Mouse (Mus musculus) erythroid progenitor cell, adult 5-6 weeks (primary cell): Measurements from ENCODE around the gene Recql5. TPM values are rescaled to one million over a fixed set of nuclear protein-coding genes. Genes with fewer than 3 reads are reported as not detected.

Experiments
- ATAC-seq: replicated peaks from 2 replicates; pipeline ENCODE4 v1.8.0; 2016; ENCODE audit warnings: moderate number of reproducible peaks, mild to moderate bottlenecking, moderate TSS enrichment, inconsistent platforms; ENCODE audit not compliant: poor library complexity, low FRiP score, severe bottlenecking
- total RNA-seq, 2 experiments: library from RNA; stranded (forward) in 1 of 2; stranded (reverse) in 1 of 2; fragments of 150-400 nt in 1 of 2; fragments of 186-747, 209-891 nt in 1 of 2; gene quantifications; 2 replicates each; pipeline versions ENCODE4 v1.2.3 to v1.2.4; 2015 to 2017; ENCODE audit warnings: low replicate concordance in 2 of 2

Gene Recql5
- total RNA-seq, 2 experiments from 2014 or later, result 13.8 to 16.3 TPM

DNA sequence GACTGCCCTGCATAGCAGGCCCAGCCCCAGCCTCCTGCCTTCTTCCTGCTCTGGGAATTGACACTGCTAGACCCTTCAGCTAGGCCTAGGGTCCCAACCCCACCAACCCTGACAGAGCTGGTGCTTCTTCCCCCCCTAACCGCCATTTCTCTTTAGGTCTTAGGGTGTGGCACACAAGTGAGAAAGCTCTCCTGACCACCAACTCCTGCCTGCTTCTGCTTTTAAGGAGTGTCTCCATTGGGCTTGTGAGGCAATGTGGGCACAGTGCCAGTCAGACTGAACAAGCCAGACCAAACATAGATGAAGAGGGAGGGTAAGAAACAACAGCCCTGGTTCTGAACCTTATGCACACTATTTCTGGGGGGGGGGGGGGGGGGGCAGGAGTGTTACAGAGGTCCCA is 30.4 kb downstream of the Recql5 start:
- ATAC-seq, result no peak

DNA sequence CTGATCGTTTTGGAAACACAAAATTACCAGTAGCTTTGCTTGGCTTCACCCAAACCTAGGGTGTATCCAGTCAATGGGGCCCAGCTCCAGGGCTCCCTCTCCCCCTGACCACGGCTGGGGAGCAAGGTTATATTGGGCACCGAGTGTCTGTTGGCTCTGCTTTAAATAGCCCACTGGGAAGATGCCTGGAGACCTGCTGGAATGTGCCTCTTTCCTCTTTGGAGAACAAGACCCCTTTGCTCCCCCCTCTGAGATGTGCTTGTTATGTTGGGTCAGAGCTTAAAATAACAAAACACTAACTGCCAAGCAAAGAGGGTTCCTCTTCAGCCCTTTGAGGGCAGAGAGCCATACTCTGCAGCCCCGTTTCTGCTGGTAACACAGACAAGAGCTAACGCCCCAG is 31.1 kb downstream of the Recql5 start:
- ATAC-seq, result no peak

DNA sequence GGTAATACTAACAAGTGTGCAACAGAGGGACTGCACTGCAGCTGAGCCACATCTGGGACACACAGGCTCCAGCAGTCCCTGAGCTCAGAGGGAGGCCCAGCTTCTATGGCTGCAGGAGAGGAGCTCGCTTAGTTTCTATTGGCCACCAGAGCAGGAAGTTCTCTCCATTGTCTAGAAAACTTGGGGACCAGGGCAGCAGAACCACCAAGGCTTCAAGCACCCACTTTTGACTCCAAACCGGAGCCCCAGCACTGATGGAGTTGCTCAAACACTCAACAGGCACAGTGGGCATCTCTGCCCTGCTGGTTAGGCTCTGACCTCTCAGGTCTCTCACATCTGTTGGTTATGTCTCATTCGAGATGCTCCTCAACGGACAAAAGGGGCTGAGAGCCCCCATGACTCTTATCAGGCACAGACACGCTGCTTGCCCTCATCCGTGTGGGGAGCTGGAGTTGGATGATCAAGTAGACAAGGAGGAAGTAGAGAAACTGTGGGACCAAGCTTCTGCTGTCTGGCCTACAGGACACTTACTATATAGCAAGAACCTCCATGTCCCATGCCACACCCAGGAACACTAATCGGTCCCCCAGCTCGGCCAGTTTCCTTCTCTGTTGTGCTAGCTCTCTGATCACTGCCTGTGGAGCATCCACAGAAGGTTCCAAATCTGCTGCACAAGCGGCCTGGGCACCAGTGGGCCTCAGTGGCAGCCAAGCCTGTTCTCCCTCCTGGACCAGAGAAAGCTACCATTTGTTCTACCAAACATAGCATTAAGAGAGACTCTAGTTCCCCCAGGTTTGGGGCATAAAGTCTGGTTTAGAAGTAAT is 31.7 kb downstream of the Recql5 start:
- peak; percentile 39 for ATAC-seq

DNA sequence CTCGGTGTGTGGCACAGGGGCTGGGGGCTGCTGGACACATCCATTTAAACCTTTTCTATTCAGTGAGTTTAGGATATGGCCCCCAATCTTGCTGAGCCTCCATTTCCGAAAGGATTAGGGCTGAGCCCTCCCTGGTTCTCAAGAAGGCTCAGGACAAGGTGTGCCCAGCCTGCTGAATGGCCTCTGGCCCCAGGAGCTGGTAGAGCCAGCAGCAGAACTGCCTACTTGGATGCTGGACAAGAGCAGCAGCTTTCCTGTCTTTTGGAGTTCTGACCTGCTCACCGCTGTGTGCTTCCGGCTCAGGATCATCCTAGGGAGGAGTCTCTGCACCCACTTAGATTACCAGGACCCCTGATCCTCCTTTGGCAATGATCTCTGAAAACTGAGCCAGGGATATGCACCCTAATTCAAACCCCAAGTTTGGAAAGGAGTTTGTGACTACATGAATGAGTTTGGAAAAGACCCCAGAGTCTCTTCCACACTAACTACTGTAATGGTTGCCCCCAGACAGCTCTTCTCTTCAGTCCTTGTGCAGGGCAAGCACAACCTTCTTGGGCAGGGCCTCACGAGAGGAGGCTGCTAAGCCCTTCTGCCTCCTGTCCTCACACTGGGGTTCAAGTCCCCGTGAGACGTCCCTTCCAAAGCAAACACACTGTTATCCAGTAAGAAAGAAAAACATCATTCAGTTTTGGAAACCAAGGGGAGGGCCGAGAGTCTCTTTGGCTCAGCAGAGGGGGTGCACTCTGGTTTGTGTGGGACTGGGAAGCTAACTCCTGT is 32.5 kb downstream of the Recql5 start:
- 0 out of 2 replicates have a peak, but pooled peaks have one; percentile 2 for ATAC-seq

DNA sequence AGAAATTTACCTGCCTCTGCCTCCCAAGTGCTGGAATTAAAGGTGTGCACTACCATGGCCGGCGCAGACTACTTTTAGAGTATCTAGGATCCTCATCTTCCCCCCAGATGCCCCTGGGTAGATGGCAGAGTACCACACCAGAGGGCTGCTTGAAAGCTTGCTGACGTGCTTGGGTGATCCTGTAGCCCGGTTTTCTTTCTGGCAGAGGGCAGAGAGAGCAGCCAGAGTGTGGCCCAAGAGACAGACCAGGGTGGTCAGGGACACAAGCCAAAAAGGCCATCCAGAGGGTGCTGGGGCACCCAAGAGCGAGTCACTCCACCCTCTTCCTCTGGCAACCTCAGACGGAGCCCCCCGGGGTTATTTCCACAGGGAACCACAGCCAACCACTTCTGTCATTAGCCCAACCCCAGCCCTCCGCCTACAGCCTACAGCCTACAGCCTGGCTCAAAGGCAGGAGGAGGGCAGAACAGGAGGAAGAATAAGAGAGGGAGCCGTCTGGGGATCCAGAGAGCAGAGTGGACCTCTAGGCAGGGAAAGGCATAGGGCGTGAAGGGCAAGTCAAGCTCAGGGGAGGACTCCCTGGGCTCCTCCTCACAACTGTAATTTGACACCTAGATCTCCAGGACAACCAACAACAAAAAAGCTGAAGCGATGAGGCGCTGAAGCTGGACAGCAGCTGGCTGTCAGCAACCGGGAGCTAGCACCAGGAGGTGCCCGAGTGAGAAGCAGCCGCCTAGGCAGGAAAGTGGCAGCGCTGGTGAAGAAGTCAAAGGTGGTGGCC is 33.6 kb downstream of the Recql5 start, which contains the start of gene Smim5:
Gene Smim5, plus strand, starts transcription at position 481 of the 781 bp plus-strand sequence.
- ATAC-seq, result peak; percentile 51

DNA sequence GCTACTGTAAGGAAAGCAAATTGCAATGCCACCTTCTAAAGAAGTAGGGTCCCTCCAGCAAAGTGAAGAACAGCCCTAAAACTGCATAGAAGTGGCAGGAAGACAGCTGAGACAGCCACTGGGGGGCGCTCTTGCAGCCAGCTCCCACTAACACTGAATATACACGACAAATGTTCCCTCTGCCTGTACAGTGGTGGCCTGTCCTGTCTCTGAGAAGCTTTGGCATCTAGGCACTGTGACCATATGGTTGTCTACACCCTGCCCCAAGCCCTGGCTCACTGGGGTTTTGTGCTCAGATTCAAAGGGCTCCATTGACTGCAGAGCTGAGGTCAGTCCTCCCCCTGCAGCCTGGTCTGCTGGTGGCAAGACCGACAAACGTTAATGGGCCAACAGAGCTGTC is 34.4 kb downstream of the Recql5 start:
- peak; percentile 11; the same call in 1 of the 2 replicates for ATAC-seq

DNA sequence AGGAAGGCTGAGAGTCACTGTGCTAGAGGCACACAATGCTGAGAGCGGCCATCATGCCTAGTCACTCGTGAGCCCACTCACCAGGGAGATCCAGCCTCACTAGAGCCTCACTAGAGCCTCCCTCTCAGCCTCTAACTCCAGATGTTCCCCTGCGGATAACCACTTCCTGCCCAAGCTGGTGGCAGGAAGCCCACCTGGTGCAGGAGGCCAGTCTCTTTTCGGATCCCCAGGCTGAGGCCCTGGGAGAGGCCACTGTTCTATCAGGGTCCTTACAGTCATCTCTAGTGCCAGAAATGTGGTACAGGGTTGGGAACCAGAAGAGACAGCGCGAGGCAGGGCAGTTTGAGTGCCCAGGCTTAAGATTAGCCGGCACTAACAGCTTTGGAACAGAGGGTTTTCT is 34.8 kb downstream of the Recql5 start:
- no peak for ATAC-seq

DNA sequence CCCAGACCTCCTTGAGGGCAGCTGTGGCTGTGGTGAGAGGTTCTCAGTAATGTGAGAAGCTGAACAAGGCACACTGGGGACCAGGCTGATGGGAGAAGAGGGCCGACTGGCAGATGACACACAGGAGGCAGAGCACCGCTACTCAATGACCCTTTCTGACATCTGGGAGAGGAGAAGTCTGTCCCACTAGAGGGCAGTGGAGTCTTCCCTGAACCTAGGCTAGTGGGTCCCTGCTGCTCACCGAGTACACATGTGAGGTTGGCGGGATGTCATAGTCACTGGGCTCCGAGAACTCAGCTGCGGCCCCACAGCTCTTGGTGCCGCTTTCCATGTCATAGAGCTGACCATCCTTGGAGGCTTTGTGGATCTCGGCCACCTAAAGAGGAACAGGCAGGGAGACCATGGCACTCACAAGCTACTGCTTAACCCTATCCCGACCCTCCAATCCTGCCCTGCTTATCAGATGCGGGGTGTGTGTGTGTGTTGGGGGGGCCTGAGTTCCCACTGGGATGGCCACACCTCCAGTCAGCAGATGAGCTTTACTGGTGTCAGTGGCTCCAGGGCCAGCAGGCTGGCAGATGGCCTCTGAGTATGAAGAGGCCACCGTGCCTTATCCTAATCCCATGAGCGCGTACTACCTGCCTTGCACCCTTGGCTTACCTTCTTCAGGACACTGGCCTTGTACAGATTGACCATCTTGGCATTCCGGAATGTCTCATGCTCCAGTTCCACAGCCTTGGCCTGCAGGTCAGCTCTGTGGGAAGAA is 38.3 kb downstream of the Recql5 start:
- 0 out of 2 replicates have a peak, but pooled peaks have one; percentile 12 for ATAC-seq

DNA sequence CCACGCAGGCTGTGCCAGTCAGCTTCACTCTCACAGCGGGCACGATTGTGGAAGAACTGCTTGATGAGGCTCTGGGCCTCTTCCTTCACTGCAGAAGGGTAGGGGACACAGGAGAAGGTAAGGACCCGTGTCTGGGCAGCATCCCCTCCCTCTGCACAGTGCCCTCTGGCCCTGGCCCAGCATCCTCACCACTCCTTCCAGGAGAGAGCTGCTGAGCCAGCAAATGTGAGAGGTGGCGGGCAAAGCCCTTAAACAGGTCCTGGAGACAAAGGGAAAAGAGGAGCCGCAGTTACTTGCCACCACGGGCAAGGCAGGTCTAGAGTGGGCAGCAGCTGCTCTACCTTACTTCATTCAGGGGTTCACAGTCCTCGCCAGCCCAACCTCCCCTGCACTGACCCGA is 40.2 kb downstream of the Recql5 start:
- no peak for ATAC-seq

DNA sequence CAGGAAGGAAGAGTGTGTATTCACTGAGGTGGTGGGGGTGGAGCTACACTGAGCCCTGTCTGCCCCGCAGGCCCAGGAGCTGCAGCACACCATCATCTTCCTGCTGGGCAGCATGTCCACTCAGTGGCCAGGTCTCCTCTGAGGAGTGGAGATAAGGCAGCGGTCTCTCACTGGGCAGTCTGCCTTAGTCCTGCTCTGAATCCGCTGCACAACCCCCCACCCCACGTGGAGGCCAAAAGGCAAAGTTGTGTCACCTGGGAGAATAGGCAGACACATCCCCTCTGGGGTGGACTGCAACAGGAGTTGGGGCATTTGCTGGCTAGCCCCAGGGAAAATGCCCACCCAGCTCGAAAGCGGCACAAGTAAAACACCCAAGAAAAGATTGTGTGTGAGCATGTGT is 41.1 kb downstream of the Recql5 start:
- no peak for ATAC-seq

DNA sequence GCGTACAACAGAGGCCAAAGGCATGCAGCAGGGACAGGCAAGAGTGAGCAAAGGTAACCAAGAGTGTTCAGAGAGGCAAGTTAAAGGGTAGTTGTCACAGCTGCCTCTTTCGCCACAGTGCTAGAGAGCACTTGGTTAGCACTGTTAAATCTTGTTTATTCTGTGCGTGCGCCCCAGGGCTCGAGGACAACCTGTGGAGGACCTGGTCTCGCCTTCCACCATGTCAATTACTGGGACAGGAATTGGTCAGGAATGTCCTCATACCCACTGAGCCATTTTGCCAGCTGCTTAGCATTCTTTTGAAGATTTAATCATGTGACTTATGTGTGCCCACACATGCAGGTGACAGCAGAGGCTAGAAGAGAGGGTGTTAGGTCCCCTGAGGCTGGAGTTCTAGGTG is 44.1 kb downstream of the Recql5 start:
- ATAC-seq, result no peak

DNA sequence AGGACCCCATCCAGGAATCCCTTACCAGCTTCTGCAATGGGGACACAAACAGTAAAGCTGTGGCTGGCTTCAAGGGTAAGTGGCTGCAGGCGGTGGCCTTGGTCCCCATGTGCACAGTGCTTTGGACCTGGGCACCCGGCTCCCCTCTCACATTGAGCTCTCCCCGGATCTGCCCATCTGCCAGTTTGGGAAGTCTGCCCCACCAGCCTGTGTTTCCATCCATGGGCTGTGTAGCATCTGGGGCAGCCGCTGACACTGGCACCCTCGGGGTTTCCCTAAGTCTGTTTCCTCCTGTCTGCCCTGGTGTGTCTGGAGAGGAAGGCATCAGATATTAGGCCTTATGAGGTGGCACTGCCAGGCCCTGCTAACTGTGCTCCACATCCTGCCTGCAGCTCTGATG is 45.3 kb downstream of the Recql5 start:
- no peak for ATAC-seq

DNA sequence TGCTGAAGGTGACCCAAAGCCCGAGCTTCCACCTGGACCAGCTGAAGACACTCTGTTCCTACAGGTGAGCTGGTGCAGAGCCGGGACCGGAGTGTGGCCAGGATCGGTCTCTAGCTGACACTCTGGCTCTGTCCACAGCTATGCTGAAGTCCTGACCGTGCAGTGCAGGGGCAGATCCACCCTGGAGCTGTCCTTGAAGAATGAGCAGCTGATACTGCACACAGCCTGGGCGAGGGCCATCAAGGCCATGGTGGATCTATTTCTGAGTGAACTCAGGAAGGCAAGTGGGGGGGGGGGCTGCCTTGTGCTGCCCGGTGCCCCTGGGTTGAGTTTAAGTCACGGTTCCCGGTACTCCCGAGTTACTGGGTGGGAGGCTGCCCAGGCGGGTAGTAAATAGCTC is 46.8 kb downstream of the Recql5 start:
- ATAC-seq, result no peak

DNA sequence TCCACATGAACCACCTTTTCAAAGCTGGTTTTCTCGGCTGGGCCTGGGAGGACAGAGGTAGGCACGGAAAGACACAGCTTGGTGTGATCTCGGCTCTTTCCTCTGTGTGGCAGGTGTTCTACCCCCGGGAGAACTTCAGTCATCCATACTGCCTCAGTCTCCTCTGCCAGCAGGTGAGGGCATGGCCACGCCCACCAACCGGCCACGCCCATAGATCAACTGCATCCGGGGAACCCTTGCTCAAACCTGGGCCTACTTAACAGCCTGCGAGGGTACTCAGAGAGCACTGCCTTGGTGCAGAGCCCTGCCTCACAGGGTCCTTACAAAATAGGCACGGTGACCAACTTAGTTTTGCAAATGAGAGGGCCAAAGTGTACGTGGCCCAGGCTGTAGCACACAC is 48.0 kb downstream of the Recql5 start:
- no peak for ATAC-seq

DNA sequence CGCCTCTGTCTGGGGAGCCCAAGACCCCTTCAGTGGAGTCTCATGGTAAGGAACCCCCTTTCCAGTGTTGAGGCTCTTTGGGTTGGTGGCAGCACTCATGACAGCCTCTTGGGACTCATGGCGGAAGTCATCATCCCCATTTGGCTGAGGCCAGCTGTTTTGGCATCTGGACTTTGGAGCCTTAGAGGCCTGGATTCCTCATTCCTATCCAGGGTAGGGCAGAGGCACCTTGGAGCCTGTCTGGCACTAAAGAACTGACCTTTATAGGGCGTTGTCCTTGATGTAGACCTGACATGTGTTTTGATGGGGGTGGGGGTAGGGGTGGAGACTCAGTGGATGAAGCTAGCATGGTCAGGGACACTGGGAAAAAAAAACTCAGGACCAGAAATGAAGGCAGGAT is 48.9 kb downstream of the Recql5 start:
- ATAC-seq, result no peak

DNA sequence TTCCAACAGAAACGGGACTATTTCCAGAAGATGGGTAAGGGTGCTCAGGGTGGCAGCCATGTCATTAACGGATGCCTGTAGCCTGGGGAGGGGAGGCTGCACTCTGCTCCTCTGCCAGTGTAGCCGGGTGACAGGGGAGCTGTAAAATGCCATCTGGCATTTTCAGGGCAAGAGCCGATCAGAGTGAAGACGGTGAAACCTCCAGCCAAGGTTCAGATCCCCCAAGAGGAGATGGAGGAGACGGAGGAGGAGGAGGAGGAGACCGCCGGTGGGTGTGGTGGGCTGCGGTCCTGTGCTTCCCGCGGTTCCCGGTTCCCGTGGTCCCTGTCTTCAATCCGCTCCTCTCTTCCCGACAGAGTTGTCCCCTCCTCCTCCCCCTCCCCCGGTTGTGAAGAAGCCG is 50.0 kb downstream of the Recql5 start:
- ATAC-seq, result no peak

DNA sequence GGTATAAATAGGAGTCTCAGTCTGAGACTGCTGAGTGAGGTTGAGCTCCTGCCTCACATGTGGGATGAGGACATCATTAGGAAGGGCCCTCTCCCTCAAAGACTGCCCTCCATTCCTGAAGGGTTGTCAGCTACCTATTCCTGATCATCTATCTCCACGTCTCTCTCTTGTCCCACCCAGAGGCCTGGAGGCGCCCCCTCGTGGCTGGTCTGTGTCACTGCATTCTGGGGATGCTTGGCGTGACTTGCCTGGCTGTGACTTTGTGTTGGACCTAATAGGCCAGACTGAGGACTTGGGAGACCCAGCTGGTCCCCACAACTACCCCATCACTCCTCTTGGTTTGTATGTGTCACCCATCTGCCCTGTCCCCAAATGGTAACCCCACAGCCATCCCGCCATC is 52.3 kb downstream of the Recql5 start:
- peak; percentile 68 for ATAC-seq

DNA sequence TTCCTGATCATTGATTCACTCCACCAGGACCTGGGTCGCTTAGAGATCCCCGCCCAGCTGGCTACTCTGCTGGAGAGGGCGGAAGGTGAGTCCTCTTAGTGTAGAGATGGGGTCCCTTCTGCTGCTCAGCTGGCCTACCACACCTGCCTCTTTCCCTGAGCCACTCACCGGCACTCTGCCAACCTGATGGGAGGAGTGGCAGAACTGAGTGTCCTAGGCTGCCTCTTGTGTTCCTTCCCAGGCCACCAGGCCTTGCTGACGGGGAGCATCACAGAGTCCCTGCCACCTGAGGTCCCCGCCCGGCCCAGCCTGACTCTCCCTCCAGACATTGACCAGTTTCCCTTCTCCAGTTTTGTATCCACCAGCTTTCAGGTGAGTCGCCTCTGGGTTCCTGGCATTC is 55.2 kb downstream of the Recql5 start:
- no peak for ATAC-seq

DNA sequence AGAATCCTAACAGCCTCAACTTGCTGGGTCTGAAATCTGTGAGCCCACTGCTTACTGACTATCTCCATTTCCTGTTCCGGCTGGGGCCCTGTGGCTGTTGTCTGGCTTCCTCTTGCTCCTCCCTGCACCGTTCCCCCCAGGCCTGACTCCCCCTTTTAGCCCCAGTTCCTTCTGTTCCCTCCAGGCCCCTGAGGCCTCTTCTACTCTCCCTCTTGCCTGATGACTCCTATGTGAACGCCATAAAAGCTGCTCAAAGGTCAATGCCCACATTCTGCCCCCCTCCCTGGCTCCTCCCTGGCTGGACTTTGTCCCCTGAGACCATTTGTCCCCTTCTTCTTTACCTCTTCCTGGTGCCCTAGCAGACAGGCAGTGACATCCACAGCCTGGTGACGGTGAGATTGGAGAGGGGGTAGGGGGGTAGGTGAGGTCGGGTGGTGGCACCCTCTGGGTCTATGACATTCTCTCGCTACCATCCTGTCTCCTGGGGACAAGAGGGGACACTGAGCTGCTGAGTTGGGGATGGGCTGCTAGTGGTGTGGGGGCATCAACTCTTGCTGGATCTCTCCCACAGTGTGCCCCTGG is 56.0 kb downstream of the Recql5 start:
- ATAC-seq, result no peak
